In the genomic region with DNA sequence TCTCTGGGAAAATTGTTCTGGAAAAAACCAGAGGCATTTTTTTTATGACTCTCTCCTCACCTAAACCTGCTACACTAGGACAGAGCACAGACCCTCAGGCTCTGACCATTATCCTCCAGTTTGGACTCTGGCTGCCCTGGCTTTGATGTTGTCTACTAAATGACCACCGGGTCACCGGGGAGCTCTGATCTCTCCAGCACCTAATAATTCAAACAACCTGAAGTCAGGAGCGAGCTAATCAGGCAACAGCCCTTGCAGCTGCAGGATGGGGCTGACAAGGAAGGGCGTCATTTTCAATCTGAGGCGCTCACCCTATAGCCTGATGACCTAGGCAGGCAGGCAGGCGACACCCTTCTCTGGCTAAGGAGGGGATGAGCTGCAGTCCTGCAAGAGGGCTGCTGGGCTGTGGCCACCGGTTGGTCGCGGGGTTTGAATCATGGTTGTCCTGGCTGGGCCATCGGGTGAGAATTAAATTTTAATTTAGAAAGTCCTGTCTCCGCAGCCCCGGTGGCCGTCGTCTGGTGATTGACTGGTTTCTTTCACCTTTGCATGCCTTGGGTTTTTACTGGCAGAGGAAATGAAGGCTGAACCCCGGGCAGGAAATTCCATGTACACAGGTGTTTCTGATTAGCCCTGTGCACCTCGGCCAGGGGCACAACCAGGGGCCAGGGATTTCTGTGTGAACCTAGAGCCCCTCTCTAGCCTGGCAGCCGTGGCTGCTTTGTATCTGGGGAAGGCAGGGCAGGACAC, we compare ENCODE assay signal across 13 mouse cellular contexts. TPM values are rescaled to one million over a fixed set of nuclear protein-coding genes. Genes with fewer than 3 reads are reported as not detected.
DNase-seq lines count a peak whose midpoint lies in the region; ATAC-seq and TF ChIP-seq lines count a peak whose summit lies in the region.
"Had no signal": no experiment of that assay in that cellular context is flagged by ENCODE, and none has a peak within 500 bp of the region (broad histone marks: within the 10 kb centered on the region; RNA-seq: fewer than 3 reads in every experiment).

No protein-coding gene starts in this region.

- WGBS in heart, embryonic 10.5 days = 47% methylated on average over 17 of the region's 17 CpGs
- 58% methylated on average over 17 of the region's 17 CpGs for WGBS in heart, adult 2 months
- WGBS in limb, embryonic 10.5 days = 2% methylated on average over 17 of the region's 17 CpGs
- 27% methylated on average over 17 of the region's 17 CpGs for WGBS in stomach, postnatal 0 days

- H3K4me3 ChIP-seq in heart, embryonic 10.5 days = 0 out of 2 replicates have a peak overlapping the region, but pooled peaks have one; percentile 16
- H3K4me3 ChIP-seq in heart, adult 2 months = no peak overlapping the region
- peak overlapping the region; percentile 84 for H3K4me3 ChIP-seq in megakaryocyte, embryonic 14.5 days (replicated peaks)
- H3K4me3 ChIP-seq in limb, embryonic 10.5 days = peak overlapping the region; percentile 32
- H3K4me3 ChIP-seq in stomach, postnatal 0 days (ENCODE audit: low read depth, low read length) = no peak overlapping the region
- H3K4me3 ChIP-seq: neural tube, embryonic 13.5 days had no signal

- no peaks in the 10 kb centered on the region for H3K9me3 ChIP-seq in heart, embryonic 10.5 days
- H3K9me3 ChIP-seq in megakaryocyte, embryonic 14.5 days = no peaks in the 10 kb centered on the region
- no peaks in the 10 kb centered on the region for H3K9me3 ChIP-seq in limb, embryonic 10.5 days (replicated peaks)
- no peaks in the 10 kb centered on the region for H3K9me3 ChIP-seq in stomach, postnatal 0 days (ENCODE audit: control insufficient read depth, low read length)
- H3K9me3 ChIP-seq: neural tube, embryonic 13.5 days had no signal

- H3K4me1 ChIP-seq in heart, embryonic 10.5 days = peaks cover 29% of the 10 kb centered on the region
- H3K4me1 ChIP-seq in heart, adult 2 months (ENCODE audit: control insufficient read depth, insufficient read depth, low read length) = peaks cover 2% of the 10 kb centered on the region
- H3K4me1 ChIP-seq in megakaryocyte, embryonic 14.5 days = peaks cover 48% of the 10 kb centered on the region
- peaks cover 100% of the 10 kb centered on the region for H3K4me1 ChIP-seq in limb, embryonic 10.5 days
- H3K4me1 ChIP-seq in stomach, postnatal 0 days (replicated peaks; ENCODE audit: control insufficient read depth, insufficient read depth) = 0 out of 2 replicates have a peak, but pooled peaks cover 5% of the 10 kb centered on the region

- ATAC-seq in megakaryocyte, adult 5-6 weeks (ENCODE audit: poor library complexity, severe bottlenecking) = no peak
- ATAC-seq in stomach, postnatal 0 days (ENCODE audit: low FRiP score, low TSS enrichment) = peak; percentile 59
- no peak for ATAC-seq in monocyte, adult 5-6 weeks (replicated peaks; ENCODE audit: insufficient number of reproducible peaks, low FRiP score, low TSS enrichment, poor library complexity, severe bottlenecking)

- no peak overlapping the region for H3K9ac ChIP-seq in heart, adult 2 months (ENCODE audit: low read depth, low read length)
- H3K9ac ChIP-seq in stomach, postnatal 0 days (ENCODE audit: low read length) = no peak overlapping the region
- H3K9ac ChIP-seq: neural tube, embryonic 13.5 days had no signal

- no peak for DNase-seq in heart, embryonic 10.5 days (ENCODE audit: low spot score)
- no peak for DNase-seq in heart, adult 2 months
- peak; percentile 89 for DNase-seq in limb, embryonic 10.5 days (ENCODE audit: low spot score)
- peak; percentile 33 for DNase-seq in stomach, postnatal 0 days (ENCODE audit: low spot score)
- DNase-seq in thymus, postnatal 36 days = no peak
- DNase-seq: adrenal gland, postnatal 10 days; kidney, adult 18-20 months; lung, postnatal 14 days had no signal

- H3K27ac ChIP-seq in heart, embryonic 10.5 days = peak overlapping the region; percentile 56; the same call in 1 of the 2 replicates
- no peak overlapping the region for H3K27ac ChIP-seq in heart, adult 2 months
- H3K27ac ChIP-seq in limb, embryonic 10.5 days = peak overlapping the region; percentile 95
- no peak overlapping the region for H3K27ac ChIP-seq in stomach, postnatal 0 days (replicated peaks)
- H3K27ac ChIP-seq: neural tube, embryonic 13.5 days had no signal

- no peaks in the 10 kb centered on the region for H3K79me2 ChIP-seq in heart, adult 2 months (replicated peaks; ENCODE audit: control insufficient read depth, insufficient read depth, low read length)

- no peaks in the 10 kb centered on the region for H3K36me3 ChIP-seq in heart, embryonic 10.5 days
- no peaks in the 10 kb centered on the region for H3K36me3 ChIP-seq in heart, adult 2 months (ENCODE audit: control insufficient read depth, insufficient read depth, low read length)
- H3K36me3 ChIP-seq in megakaryocyte, embryonic 14.5 days (replicated peaks; ENCODE audit: low read length) = no peaks in the 10 kb centered on the region
- no peaks in the 10 kb centered on the region for H3K36me3 ChIP-seq in limb, embryonic 10.5 days
- H3K36me3 ChIP-seq in stomach, postnatal 0 days (ENCODE audit: control insufficient read depth, insufficient read depth, low read length) = no peaks in the 10 kb centered on the region
- H3K36me3 ChIP-seq: neural tube, embryonic 13.5 days had no signal

- H3K27me3 ChIP-seq in heart, embryonic 10.5 days (ENCODE audit: insufficient read depth, poor library complexity, severe bottlenecking) = peaks cover 22% of the 10 kb centered on the region; the same call in 1 of the 2 replicates
- H3K27me3 ChIP-seq in heart, adult 2 months (ENCODE audit: control insufficient read depth, insufficient read depth, low read length) = no peaks in the 10 kb centered on the region
- H3K27me3 ChIP-seq in megakaryocyte, embryonic 14.5 days (replicated peaks) = peaks cover 52% of the 10 kb centered on the region
- no peaks in the 10 kb centered on the region for H3K27me3 ChIP-seq in limb, embryonic 10.5 days (ENCODE audit: low read depth, poor library complexity, severe bottlenecking)
- H3K27me3 ChIP-seq in stomach, postnatal 0 days (ENCODE audit: control insufficient read depth, insufficient read depth, low read length) = no peaks in the 10 kb centered on the region
- H3K27me3 ChIP-seq: neural tube, embryonic 13.5 days had no signal

- no peak for TF ChIP-seq EP300 in heart, adult 2 months (IDR thresholded peaks at IDR 0.05; ENCODE audit: insufficient read depth, low read depth, low read length)
- TF ChIP-seq EP300 in stomach, postnatal 0 days (optimal IDR thresholded peaks at IDR 0.05) = no peak

- intact Hi-C loops in heart, adult 2 months (cut with DNase I) = no loop called here

- no peak overlapping the region; the same call in 1 of the 2 replicates for H3K4me2 ChIP-seq in stomach, postnatal 0 days (replicated peaks; ENCODE audit: low read depth)
- H3K4me2 ChIP-seq: neural tube, embryonic 13.5 days had no signal

- no peak for TF ChIP-seq CTCF in heart, adult 2 months (IDR thresholded peaks at IDR 0.05)
- TF ChIP-seq CTCF in stomach, postnatal 0 days (IDR thresholded peaks at IDR 0.05; ENCODE audit: low read depth) = no peak

- no peak for TF ChIP-seq POLR2A in heart, adult 2 months (IDR thresholded peaks at IDR 0.05; ENCODE audit: insufficient read depth, low read depth, low read length)

RNA-seq across cellular contexts. Expression of a gene that starts 18.9 kb away (rescaled TPM):
- 0.31 and 1.0 TPM in 2 replicates for polyA plus RNA-seq in heart, embryonic 10.5 days (2016; fragmentation: Nextera tagmentation; extraction: Ambion mirVana)
- total RNA-seq in heart, adult 2 months (2021) = 1 to 10 TPM; 1.1 to 1.2 TPM
- polyA plus RNA-seq in heart, adult 2 months (2012; rRNA removed) = 1.7 and 2.1 TPM in 2 replicates
- 3.1 and 6.6 TPM in 2 replicates for polyA plus RNA-seq in megakaryocyte, embryonic 14.5 days (2012; ENCODE audit: insufficient read depth, low replicate concordance)
- 161 and 168 TPM in 2 replicates for total RNA-seq in megakaryocyte, adult 5-6 weeks (2015)
- 230 and 238 TPM in 2 replicates for total RNA-seq in megakaryocyte, adult 5-6 weeks (2017)
- 0.63 and 1.2 TPM in 2 replicates for polyA plus RNA-seq in limb, embryonic 10.5 days (2016; fragmentation: Nextera tagmentation; extraction: Ambion mirVana)
- polyA plus RNA-seq in stomach, postnatal 0 days (2015; fragmentation: Nextera tagmentation; extraction: Ambion mirVana) = 2.1 and 2.4 TPM in 2 replicates
- total RNA-seq in monocyte, adult 5-6 weeks (2017) = 26.6 to 48.8 TPM (median 47.3 TPM) in 3 replicates
- polyA plus RNA-seq: C2C12 had no signal

RNA-seq across cellular contexts. Expression of a gene that starts 23.6 kb away (rescaled TPM):
- polyA plus RNA-seq in heart, embryonic 10.5 days (2016; fragmentation: Nextera tagmentation; extraction: Ambion mirVana) = 134 and 287 TPM in 2 replicates
- total RNA-seq in heart, adult 2 months (2021) = 10 to 100 TPM; 43.3 to 49.6 TPM
- 34.9 and 39.4 TPM in 2 replicates for polyA plus RNA-seq in heart, adult 2 months (2012; rRNA removed)
- polyA plus RNA-seq in megakaryocyte, embryonic 14.5 days (2012; ENCODE audit: insufficient read depth, low replicate concordance) = 149 and 331 TPM in 2 replicates
- 304 and 326 TPM in 2 replicates for total RNA-seq in megakaryocyte, adult 5-6 weeks (2015)
- 669 and 674 TPM in 2 replicates for total RNA-seq in megakaryocyte, adult 5-6 weeks (2017)
- polyA plus RNA-seq in limb, embryonic 10.5 days (2016; fragmentation: Nextera tagmentation; extraction: Ambion mirVana) = 642 and 645 TPM in 2 replicates
- polyA plus RNA-seq in stomach, postnatal 0 days (2015; fragmentation: Nextera tagmentation; extraction: Ambion mirVana) = 150 and 157 TPM in 2 replicates
- 218 to 284 TPM (median 219 TPM) in 3 replicates for total RNA-seq in monocyte, adult 5-6 weeks (2017)

Comparison
In these comparisons a context has a peak if more than half of its experiments do, and no peak if none do; other contexts are left out.
1. H3K27ac ChIP-seq: peak in heart, embryonic 10.5 days (single experiment) and limb, embryonic 10.5 days (single experiment); none in heart, adult 2 months (single experiment) and stomach, postnatal 0 days (single experiment).
2. H3K4me3 ChIP-seq: peak in heart, embryonic 10.5 days (single experiment), megakaryocyte, embryonic 14.5 days (single experiment) and limb, embryonic 10.5 days (single experiment); none in heart, adult 2 months (single experiment) and stomach, postnatal 0 days (single experiment).
3. DNase-seq: peak in limb, embryonic 10.5 days (single experiment) and stomach, postnatal 0 days (single experiment); none in heart, embryonic 10.5 days (single experiment), heart, adult 2 months (0 of 2) and thymus, postnatal 36 days (0 of 2).